Mouse (Mus musculus) kidney, postnatal 0 days (tissue): ENCODE results near the gene Nlrp3. TPM values are rescaled to one million over a fixed set of nuclear protein-coding genes. Genes with fewer than 3 reads are reported as not detected.

Source experiments
- ATAC-seq: fragments of 200-750 bp; cut with Nextera tagmentation; replicated peaks from 2 replicates; pipeline ENCODE4 v1.8.0; 2017; ENCODE audit warnings: low read depth, moderate number of reproducible peaks, moderate TSS enrichment, moderate library complexity; ENCODE audit not compliant: low FRiP score
- DNase-seq: peaks from one replicate; pipeline ENCODE4 v3.0.0-alpha.2; 2016; ENCODE audit warnings: low spot score
- H3K27ac ChIP-seq: fragments of 300-500 bp; sonication (generic); 2 replicates; pipeline ENCODE4 v1.5.1; 2014; ENCODE audit warnings: mild to moderate bottlenecking
- H3K27me3 ChIP-seq: fragments of 300-500 bp; sonication (generic); 2 replicates; pipeline ENCODE4 v1.6.1; 2014; ENCODE audit warnings: low read length, mixed read lengths; ENCODE audit not compliant: insufficient read depth
- H3K36me3 ChIP-seq: fragments of 300-500 bp; sonication (generic); 2 replicates; pipeline ENCODE4 v1.6.1; 2014; ENCODE audit warnings: low read length, mixed read lengths; ENCODE audit not compliant: insufficient read depth
- H3K4me1 ChIP-seq: fragments of 300-500 bp; sonication (generic); replicated peaks from 2 replicates; pipeline ENCODE4 v1.6.1; 2014; ENCODE audit warnings: antibody characterized with exemption, low read length, mixed read lengths; ENCODE audit not compliant: insufficient read depth
- H3K4me2 ChIP-seq: fragments of 300-500 bp; sonication (generic); 2 replicates; pipeline ENCODE4 v1.6.1; 2014; ENCODE audit warnings: mild to moderate bottlenecking, low read length, moderate library complexity, mixed read lengths
- H3K4me3 ChIP-seq: fragments of 300-500 bp; sonication (generic); replicated peaks from 2 replicates; pipeline ENCODE4 v1.5.1; 2014; ENCODE audit warnings: low read depth, low read length
- H3K9ac ChIP-seq: fragments of 300-500 bp; sonication (generic); 2 replicates; pipeline ENCODE4 v1.6.1; 2014; ENCODE audit warnings: low read depth, low read length
- H3K9me3 ChIP-seq: fragments of 300-500 bp; sonication (generic); replicated peaks from 2 replicates; pipeline ENCODE4 v1.6.1; 2016; ENCODE audit warnings: low read length, inconsistent platforms, mixed read lengths
- CTCF ChIP-seq: IDR thresholded peaks from 2 replicates; pipeline ENCODE4 v1.5.1; 2016; ENCODE audit warnings: antibody characterized with exemption, low read depth, mild to moderate bottlenecking, moderate library complexity
- WGBS: fragments of 180-500 bp; shearing (Covaris S2); extraction: QIAGEN DNeasy Blood & Tissue Kit; methylation state at CpG from one replicate; pipeline ENCODE4 v1.1.7; 2014; 5-methylcytosine and 5-hydroxymethylcytosine counted together
- polyA plus RNA-seq: library from polyadenylated mRNA; unstranded; fragments of >200 nt; fragmentation: Nextera tagmentation; extraction: Ambion mirVana; gene quantifications from 2 replicates; pipeline ENCODE4 v1.2.1, GENCODE M21; 2015

Nlrp3 gene
- polyA plus RNA-seq, 1 experiment from 2014 or later, result 0.09 TPM

DNA sequence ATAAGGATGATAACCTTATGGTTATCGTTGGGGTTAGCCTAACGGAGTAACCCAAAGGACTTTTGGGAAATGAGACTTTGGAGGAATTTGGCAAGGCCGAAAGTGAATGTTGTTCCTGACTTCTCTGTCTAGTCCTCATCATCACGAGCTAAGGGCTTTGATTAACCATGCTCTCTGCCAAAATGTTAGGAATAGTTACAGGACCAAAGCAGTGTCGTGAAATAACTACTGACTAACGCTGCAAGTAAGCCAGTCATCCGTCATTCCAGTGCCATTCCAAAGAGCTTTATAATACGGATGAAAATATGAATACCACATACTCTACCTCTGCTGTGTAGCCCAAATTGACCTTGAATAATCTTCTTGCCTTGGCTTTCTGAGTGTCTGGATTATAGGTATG is 55.6 kb downstream of the Nlrp3 start:
- DNase-seq (no peak), ATAC-seq (no peak)
- Histone ChIP-seq H3K4me3 (no peak overlapping the region), H3K9me3 (no peaks in the 10 kb centered on the region), H3K4me1 (no peaks in the 10 kb centered on the region), H3K27ac (no peak overlapping the region), H3K9ac (no peak overlapping the region), H3K27me3 (no peaks in the 10 kb centered on the region), H3K36me3 (no peaks in the 10 kb centered on the region), H3K4me2 (no peak overlapping the region)
- WGBS, result 85% methylated on average over 8 of the region's 8 CpGs
- no peak for TF ChIP-seq CTCF

DNA sequence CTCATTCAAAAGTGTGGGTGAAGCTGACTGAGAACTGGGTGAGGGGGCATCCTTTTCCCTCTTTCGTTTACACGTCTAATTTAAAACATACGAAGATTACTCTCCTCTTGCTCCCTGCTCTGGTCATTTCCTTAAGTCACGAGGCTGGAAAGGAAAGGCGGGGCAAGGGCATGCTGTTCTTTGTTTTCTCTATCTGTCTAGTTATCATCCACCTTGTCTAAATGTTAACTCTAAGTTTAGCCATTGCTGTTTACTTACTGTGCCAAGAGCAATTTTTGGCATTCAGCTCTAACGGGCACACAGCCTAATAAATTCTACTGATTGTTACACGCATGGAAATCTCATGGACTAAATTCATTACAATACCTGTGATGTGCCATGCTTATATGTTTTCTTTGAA is 57.8 kb downstream of the Nlrp3 start:
- ATAC-seq, result no peak
- Histone ChIP-seq H3K36me3 (no peaks in the 10 kb centered on the region), H3K4me1 (no peaks in the 10 kb centered on the region), H3K27ac (no peak overlapping the region), H3K9me3 (no peaks in the 10 kb centered on the region), H3K9ac (no peak overlapping the region), H3K27me3 (no peaks in the 10 kb centered on the region), H3K4me2 (no peak overlapping the region), H3K4me3 (no peak overlapping the region)
- DNase-seq, result no peak
- 69% methylated on average over 7 of the region's 7 CpGs for WGBS
- no peak for TF ChIP-seq CTCF

- Histone ChIP-seq H3K36me3 (no peaks in the 10 kb centered on the region), H3K4me2 (no peak overlapping the region), H3K9ac (no peak overlapping the region), H3K4me1 (no peaks in the 10 kb centered on the region), H3K4me3 (no peak overlapping the region), H3K27me3 (no peaks in the 10 kb centered on the region), H3K9me3 (no peaks in the 10 kb centered on the region), H3K27ac (no peak overlapping the region)
- ATAC-seq, result no peak
- no peak for TF ChIP-seq CTCF
- 84% methylated on average over 3 of the region's 3 CpGs for WGBS
- no peak for DNase-seq
These were observed 59.5 kb downstream of the Nlrp3 start for GRCm38 (mm10) chr11:59600872-59601271.

- ATAC-seq (no peak), DNase-seq (no peak)
- H3K27me3 ChIP-seq, result no peaks in the 10 kb centered on the region
- TF ChIP-seq CTCF, result no peak
- WGBS, result 43% methylated on average over 1 of the region's 1 CpGs
- no peaks in the 10 kb centered on the region for H3K4me1 ChIP-seq
- H3K4me3 ChIP-seq, result no peak overlapping the region
- no peaks in the 10 kb centered on the region for H3K36me3 ChIP-seq
- no peak overlapping the region for H3K27ac ChIP-seq
- H3K4me2 ChIP-seq, result no peak overlapping the region
- H3K9ac ChIP-seq, result no peak overlapping the region
- no peaks in the 10 kb centered on the region for H3K9me3 ChIP-seq
These were observed 60.9 kb downstream of the Nlrp3 start for GRCm38 (mm10) chr11:59602287-59602686.

DNA sequence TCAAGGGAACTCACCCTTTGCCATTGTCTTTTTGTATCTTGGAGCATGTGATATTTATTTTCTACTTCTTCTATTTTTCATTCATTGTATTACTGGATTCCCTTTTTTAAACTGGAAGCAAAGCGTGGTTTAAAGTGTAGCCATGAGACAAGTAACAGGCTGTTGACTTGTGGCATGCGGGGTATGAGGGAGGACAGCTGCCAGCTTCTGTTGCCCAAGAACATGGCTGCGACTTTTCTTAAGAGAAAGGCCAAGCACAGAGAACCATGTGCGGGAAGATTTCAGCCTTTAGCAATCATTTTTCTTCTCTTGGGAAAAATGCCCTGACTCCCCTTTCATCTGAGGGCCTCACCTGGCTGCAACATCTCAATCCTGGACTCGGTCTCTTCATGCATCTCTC is 70.3 kb downstream of the Nlrp3 start:
- Histone ChIP-seq H3K27ac (no peak overlapping the region), H3K9me3 (no peaks in the 10 kb centered on the region), H3K27me3 (no peaks in the 10 kb centered on the region), H3K4me3 (no peak overlapping the region), H3K4me1 (no peaks in the 10 kb centered on the region), H3K4me2 (no peak overlapping the region), H3K9ac (no peak overlapping the region), H3K36me3 (no peaks in the 10 kb centered on the region)
- TF ChIP-seq CTCF, result no peak
- ATAC-seq (no peak), DNase-seq (no peak)
- 73% methylated on average over 5 of the region's 5 CpGs for whole genome bisulfite sequencing

GRCm38 (mm10) chr11:59614120-59614519 is 72.8 kb downstream of the Nlrp3 start:
- WGBS, result 24% methylated on average over 4 of the region's 4 CpGs
- DNase-seq (peak; percentile 65), ATAC-seq (no peak)

More at GRCm38 (mm10) chr11:59614120-59614519, 72.8 kb downstream of the Nlrp3 start:
- Histone ChIP-seq H3K4me3 (no peak overlapping the region), H3K4me1 (no peaks in the 10 kb centered on the region), H3K27me3 (no peaks in the 10 kb centered on the region), H3K27ac (no peak overlapping the region), H3K36me3 (no peaks in the 10 kb centered on the region), H3K4me2 (no peak overlapping the region), H3K9me3 (no peaks in the 10 kb centered on the region), H3K9ac (no peak overlapping the region)
- peak; percentile 70 for TF ChIP-seq CTCF

Other genes starting within 250 kb of the Nlrp3 start
- 1.0 and 1.1 TPM in 2 replicates for gene Wnt9a, start 234.6 kb upstream of the Nlrp3 start, polyA plus RNA-seq
- not detected in 2 replicates for gene Prss38, start 165.9 kb upstream of the Nlrp3 start, polyA plus RNA-seq
- 9.2 and 9.4 TPM in 2 replicates for gene Jmjd4, start 91.5 kb upstream of the Nlrp3 start, polyA plus RNA-seq
- 90.6 and 98.3 TPM in 2 replicates for gene Snap47, start 90.4 kb upstream of the Nlrp3 start, polyA plus RNA-seq
- gene Zfp867, start 69.1 kb upstream of the Nlrp3 start, polyA plus RNA-seq, result 7.5 and 7.6 TPM in 2 replicates
- gene Zkscan17, start 14.8 kb upstream of the Nlrp3 start, polyA plus RNA-seq, result 19.9 and 20.1 TPM in 2 replicates
- gene Olfr222, start 34.7 kb downstream of the Nlrp3 start, polyA plus RNA-seq, result not detected in 2 replicates
- not detected in 2 replicates for gene Olfr223, start 51.7 kb downstream of the Nlrp3 start, polyA plus RNA-seq
- gene Mprip, start 119.7 kb downstream of the Nlrp3 start, polyA plus RNA-seq, result 67.4 and 76.8 TPM in 2 replicates
- gene Pld6, start 246.1 kb downstream of the Nlrp3 start, polyA plus RNA-seq, result 2.9 and 3.1 TPM in 2 replicates